Mouse (Mus musculus) ES-E14 (cell line): ENCODE data around the gene Abhd15.

Experiments used
- CHD2 ChIP-seq: IDR thresholded peaks from 2 replicates; pipeline ENCODE4 v1.6.1; 2014; ENCODE audit warnings: mild to moderate bottlenecking, low read depth, low read length, inconsistent platforms
- HCFC1 ChIP-seq: IDR thresholded peaks from 2 replicates; pipeline ENCODE4 v1.6.1; 2012; ENCODE audit warnings: low read length, inconsistent platforms, borderline replicate concordance; ENCODE audit not compliant: insufficient read depth
- MAFK ChIP-seq: IDR thresholded peaks from 2 replicates; pipeline ENCODE4 v1.6.1; 2014; ENCODE audit warnings: mild to moderate bottlenecking, low read depth, low read length, inconsistent platforms; ENCODE audit not compliant: insufficient read depth
- ZC3H11A ChIP-seq: IDR thresholded peaks from 2 replicates; pipeline ENCODE4 v1.6.1; 2012; ENCODE audit warnings: low read depth, mild to moderate bottlenecking, inconsistent platforms, low read length, borderline replicate concordance
- ZNF384 ChIP-seq: IDR thresholded peaks from 2 replicates; pipeline ENCODE4 v1.6.1; 2012; ENCODE audit warnings: low read depth, low read length, inconsistent platforms

DNA sequence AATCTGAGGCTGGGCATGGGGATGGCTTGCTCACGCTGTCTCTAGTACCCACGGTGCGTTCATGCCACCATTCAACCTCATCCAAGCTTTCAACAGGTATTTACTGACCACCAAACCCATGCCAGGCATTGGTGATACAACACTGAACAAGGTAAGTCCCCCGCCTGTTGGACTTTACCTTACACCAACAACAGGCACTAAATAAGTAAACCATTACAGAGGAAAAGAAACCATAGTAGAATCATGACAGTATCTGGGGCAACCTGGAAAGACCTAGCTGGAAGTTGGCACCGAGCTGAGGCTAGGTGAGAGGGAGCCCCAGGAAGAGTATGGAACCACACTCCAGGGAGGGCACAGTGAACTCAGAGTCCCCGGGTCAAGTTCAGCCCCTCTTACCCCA lies 38.0 kb upstream of the Abhd15 start:
- TF ChIP-seq CHD2 = no peak
- no peak for TF ChIP-seq HCFC1
- TF ChIP-seq MAFK = no peak
- no peak for TF ChIP-seq ZC3H11A
- TF ChIP-seq ZNF384 = no peak
